Mouse (Mus musculus) embryo, embryonic 11.5 days (tissue): ENCODE data around the gene Clrn1.
A peak's percentile ranks its signal among the peaks of the same experiment; 100 is the strongest.

Source experiments
- DNase-seq: peaks from one replicate; pipeline ENCODE4 v3.0.0-alpha.2; 2012; ENCODE audit warnings: low read depth, low spot score

Gene Clrn1

DNA sequence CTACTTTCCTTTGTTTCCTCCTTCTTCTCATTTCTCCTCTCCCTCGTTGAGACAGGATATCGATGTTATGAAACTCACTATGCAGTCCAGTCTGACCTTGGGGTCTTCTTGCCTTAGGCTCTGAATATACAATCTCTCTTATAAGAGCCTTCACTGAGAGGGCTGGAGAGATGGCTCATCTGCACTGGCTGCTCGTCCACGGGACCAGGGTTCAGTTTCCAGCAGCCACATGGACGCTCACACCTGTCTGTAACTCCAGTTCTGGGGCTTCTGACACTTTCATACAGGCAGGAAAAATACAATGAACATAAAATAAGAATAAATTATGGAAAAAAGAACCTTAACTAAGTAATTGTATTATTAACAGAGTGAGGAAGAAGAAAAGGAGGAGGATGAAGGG is 53.6 kb downstream of the Clrn1 start:
- no peak for DNase-seq

DNA sequence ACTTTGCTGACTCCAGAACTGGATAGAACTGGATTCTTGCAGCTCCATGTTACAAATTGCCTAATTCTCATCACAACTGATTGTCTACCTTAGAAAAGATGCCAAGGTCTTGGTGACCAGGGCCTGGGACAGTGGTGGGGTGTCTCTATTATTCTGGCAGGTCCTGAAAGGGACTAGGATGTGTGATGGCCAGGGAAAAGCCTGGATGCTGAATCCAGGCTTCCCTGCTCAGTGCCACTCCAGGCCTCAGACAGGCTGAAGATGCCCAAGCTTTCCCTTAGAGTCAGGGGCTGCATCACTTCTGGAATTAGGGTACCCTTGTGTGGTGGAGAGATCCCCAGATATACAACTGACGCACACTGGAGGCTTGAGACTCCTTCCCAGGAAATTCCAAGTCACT is 55.2 kb downstream of the Clrn1 start:
- DNase-seq = no peak

DNA sequence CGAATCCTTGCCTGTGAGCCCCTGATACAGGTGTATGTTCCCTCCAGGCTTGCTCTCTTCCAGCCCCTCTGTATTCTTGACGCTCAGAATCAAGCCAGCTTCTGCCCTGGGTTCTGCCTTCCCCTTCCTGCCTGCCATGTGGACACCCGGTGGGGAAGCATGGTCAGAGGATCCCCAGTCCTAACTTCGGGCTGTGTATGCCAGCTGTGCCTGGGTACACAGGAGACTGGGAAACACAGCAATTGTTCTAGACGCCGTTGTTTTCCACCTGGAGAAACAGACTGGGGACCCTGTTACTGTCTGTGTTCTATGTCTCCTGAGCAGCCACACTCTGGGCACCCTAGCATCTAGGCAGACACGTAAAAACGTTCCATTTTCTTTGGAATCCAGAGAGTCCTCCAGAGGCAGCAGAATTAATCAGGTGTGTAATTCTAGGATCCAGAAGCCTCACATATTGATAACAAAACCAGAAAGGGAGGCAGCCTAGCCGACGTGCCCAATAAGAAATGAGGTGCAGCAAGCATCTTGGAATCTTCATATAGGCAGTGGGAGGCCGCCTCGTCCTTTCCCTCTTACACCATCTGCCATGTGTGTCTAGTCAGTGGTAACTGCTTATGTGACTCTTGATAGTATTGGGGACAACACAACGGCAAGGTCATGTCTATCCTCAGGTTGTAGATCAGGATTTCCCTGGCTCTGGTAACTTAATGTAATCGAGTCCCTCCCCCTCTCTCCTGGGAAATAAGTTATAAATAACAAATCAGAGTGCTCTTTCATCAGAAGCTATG is 56.6 kb downstream of the Clrn1 start:
- DNase-seq = no peak

DNA sequence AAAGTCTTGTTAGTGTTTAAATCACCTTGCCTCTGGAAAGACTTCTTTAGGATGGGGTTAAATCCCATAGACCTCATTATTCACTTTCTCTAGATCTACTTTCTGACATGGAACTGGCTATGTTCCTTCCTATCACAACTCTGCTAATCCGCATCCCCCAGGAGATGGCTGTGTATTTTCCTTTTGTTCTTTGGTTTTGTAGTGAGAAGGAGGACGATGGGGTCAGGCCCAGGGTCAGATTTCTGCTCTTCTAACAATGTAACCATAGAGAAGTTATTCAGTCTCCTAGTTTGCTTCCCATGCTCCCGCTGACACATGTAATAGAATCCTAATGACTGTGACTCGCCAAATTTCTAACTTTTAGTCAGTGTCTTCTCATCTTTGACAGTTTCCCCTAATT is 58.9 kb downstream of the Clrn1 start:
- DNase-seq = peak; percentile 26

DNA sequence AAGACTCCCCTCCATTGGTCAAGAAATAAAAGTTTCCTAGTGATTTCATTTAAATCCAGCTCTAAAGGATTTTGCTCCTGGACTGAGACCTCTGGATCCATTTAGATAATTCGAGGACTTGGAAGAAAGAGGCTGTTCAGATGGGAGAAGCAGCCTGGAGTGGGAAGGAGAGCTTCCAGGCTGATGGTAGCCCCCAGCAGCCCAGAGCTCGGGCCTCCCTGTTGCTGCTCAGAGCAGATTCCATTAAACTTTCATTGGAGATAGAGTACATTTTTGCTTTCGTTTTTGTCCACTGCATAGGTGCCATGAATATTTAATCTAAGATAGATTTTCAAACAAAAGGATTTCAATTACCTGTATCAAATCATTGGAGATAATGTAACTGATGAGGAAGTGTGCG is 62.9 kb downstream of the Clrn1 start, which contains the start of gene Mindy4b-ps:
Gene Mindy4b-ps, minus strand, starts transcription at position 101 of the 400 bp plus-strand sequence.
- no peak for DNase-seq

DNA sequence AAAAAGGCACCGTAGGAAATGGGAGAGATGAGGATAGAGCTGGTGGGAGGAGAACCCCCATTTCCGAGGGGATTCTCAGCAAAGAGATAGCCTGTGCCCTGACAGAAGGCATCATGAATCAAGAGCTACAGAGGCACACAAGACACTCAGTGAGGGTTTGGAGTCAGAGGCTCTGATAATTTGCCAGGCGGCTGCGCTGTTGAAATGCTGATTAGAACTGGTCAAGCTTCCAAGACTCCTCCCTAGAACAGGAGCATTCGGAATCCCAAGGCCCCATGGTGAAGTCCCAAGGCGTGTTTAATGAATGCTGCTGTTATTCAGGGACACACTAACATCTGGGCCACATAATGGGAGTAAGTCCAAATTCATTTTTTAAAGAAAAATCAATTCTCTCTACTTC is 67.8 kb downstream of the Clrn1 start:
- no peak for DNase-seq

DNA sequence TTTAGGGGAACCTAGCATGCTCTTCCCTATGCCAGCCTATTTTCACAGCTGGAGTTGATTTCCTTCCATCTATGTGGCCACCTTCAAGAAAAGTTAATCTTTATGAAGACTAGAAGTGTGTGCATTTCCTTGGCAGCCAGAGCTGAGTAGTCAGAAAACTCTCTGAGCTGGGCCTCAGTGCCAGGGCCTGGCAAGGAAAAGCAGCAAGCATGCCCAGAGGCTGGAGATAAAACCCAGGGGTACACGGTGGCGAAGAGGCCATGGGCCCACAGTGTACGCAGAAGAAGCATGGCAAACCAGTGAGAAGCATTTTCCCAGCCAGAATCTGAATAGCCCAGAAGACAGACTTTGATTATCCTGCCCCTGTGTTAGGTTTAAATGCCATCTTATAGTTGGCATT is 70.9 kb downstream of the Clrn1 start:
- DNase-seq = no peak

DNA sequence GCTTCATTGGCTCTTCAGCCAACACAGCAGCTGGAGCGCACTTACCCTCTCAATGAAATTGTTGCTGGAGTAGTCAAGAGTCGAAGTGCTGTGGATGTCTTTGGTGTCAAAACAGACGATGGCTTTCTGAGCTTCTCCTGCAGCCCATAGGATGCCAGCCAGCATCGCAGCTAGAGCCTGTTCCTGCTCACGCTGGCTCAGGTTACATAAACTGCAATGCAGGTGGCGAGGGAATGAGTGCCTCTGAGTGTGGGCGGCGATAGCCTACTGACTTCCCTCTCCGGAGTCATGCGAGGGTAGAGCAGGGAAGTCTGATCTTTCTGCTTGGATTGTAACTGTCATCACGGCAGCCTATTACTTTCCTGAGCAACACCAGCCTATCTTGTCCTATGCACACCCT is 74.8 kb downstream of the Clrn1 start:
- DNase-seq = no peak

DNA sequence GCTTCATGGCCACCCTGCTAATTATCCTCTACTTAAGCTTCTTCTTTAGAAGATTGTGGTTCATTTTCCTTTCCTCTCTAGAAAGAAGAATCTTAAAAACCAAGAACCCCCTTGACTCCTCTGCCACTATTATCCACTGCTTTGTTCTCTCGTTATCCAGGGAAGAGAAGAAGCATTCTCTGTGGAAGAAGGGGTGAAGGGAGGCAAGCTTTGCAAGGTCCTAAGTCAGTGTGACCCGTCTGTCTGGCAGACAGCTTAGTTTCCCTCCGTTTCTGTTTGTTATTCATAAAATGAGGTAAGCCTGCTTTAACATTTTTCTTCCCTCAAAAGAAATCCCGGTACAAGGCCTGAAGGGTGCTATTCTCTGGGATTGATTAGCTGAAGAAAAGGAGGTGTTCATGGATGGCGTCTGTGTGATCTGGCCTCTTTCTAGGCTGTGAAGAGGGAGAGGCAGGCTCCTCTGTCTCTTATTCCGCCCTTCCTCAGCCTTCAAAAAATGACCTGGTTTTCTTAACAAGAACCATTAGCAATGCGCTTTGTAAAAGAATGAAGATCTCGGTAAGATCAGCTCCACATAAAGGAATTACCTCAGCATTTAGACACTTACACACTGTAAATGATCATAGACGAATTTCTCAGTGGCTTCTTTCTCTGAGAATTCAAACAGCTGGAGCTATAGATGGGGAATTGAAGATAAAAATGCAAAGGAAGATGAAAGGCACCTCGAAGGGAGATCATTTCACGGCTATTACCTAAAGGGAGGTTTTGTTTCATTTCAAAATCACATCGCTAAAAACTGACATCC is 75.8 kb downstream of the Clrn1 start:
- DNase-seq = no peak

DNA sequence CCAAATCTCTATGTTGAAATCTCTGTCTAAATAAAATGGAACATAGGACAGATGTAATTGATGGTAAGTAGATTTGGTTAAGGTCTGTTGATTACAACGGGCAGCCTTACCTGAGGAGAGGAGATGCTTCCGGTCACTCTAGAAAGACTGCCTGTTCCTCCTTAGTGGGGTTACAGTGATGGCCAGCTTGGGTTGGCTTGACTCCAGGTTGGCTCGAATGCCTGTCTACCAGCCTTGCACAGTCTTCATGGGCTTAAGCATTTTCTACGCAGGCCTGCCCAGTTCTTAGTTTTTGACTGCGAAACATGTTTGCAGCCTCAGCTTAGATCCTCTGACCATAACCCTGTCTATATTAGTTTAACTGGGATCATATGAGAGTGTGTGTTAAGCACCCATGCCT is 76.5 kb downstream of the Clrn1 start:
- no peak for DNase-seq

DNA sequence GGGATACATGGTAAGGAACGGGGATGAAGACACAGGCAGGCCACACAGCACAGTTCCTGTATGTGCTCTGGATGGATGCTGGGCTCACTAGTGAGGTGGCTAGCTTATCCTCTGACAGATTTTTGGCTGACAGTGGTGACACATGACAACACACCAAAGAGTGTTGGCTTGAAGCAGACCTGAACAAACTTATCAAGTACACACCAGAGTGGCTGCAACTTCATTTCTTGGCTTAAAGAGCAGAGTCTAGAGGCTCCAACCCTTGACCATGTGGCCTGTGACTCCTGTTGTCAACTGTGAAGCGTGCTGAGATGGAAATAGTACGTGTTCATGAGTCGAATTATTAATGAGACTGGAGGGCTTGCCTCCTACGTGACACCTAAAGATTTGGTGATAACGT is 80.4 kb downstream of the Clrn1 start:
- no peak for DNase-seq

DNA sequence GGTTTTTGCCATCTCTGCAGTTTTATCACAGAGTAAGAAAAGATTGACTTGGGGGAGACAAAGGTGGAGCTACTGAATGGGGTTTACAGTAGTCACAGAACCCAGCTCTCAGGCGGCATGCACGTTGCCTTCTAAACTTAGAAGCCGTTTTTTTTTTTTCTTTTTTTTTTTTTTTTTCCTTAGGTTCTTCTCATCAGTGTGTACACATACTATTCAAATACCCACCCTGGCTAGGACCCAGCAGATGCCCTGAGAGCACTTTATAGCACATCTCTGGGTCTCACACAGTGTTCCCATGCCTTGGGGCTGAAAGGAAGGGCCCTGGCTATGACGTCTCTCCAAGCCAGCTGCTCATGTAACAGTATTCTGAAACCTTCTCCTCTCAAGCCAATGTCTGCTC is 86.5 kb downstream of the Clrn1 start:
- no peak for DNase-seq

DNA sequence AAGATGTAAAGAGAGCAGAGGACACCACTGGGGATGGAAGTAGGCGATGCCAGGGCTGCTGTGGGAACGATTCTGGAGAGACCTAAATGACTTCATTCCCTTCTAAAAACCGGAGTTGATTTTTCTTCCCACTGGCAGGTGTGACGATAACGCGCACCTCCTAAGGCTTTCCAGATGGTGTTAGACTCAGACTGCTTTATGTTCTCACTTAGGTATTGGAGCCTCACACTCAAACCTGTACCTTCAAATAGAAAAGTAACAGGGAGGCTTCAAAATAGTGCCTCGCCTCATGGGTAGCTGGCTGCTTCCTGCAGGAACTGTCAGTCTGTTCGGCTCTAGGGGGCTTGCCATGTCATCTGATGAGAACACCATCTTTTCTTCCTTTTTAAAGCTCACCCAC is 86.9 kb downstream of the Clrn1 start:
- DNase-seq = no peak
